Mouse (Mus musculus): ENCODE measurements around the gene Rilpl1.
"Not testable (repeated sequence)": the region's sequence is repeated elsewhere in the genome, so short reads cannot be mapped to it uniquely, and the experiment has no call there.

The Rilpl1 gene

DNA sequence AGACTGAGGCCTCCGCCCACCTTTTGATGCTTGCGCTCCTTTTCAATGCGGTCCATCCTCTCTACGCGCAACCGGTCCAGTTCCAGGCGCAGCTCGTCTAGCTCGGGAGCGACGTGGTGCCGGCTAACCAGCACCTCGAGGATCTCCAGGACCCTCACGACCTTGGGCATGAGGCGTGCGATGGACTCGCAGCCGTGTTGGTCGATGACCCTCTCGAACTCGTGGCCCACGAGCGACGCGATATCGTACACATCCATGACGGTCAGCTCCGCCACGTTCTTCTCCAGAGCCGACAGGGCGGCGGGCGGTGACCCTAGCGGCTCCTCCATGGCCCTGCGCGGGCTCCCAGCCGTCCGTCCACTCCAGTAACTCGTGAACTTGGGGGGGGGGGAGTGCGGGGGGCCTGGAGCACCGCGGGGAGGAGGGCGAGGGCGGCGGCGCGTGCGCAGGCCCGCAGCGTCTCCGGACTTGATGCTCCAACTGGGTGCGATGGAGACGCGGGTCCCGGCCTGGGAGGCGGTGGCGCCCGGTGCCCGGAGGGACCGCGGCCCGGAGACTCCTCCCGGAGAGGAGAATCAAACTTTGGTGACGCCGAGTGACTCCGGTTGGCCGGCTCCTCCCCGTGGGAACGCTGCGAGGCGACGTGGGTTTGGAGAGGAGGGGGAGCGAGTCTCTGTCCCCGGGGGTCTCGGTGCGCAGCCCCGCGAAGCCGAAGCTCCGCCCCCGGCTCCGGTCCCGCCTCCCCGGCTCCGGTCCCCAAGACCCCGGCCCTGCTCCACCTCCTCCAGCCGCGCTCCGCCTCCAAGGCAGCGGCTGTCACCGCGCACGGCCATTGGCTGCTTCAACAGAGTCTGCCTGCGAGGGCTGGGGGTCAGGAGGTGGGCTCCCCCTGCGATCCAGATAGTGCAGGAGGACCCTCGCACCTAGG lies at the start of gene Rilpl1:
Gene Rilpl1 (minus strand): TSS at position 737 of the 928 bp plus-strand sequence.
- DNase-seq (ENCODE audit: extremely low spot score, low read depth, low spot score), result no peak

DNA sequence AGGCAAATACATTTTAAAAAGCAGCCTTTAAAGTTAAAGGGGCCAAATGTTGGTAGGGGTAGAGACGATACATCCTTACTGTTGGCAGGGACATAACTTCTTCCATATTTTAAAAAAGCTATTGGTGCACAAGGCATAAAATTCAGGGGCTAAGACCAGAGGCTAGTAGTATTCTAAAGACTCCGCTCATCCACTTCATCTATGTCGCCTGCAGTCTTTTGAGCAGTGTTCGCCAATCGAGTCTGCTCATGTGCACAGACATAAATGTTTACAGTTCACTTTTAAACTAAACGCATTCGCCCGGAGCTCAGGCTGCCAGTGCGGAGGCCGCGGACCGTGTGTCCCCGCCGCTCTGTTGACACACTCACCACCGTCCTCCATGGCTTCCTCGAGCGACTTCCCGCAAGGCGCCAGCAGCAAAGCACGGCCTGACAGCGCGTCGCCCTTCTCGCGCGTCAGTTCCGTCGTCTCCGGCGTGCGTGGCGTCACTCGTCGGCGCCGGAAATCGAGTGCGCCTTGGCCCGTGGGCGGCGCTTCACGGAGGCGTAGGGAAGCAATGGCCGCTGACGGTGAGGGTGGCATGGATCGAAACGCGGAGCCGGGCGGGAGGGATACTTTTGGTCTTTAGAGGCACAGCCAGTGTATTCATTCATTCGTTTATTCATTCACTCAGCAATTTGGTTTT lies 47.6 kb upstream of the Rilpl1 start, which contains the start of the genes Eif2b1 and Gtf2h3:
Gene Eif2b1 (minus strand): TSS at position 499 of the 685 bp plus-strand sequence.
Gene Gtf2h3 (plus strand): TSS at position 508 of the 685 bp plus-strand sequence.
- DNase-seq (ENCODE audit: extremely low spot score, low read depth, low spot score), result peak; percentile 72

- DNase-seq (ENCODE audit: extremely low spot score, low read depth, low spot score), result no peak
Measured at GRCm38 (mm10) chr5:124575467-124575866, 44.3 kb upstream of the Rilpl1 start.

GRCm38 (mm10) chr5:124571068-124571467 lies 39.9 kb upstream of the Rilpl1 start:
- no peak for DNase-seq (ENCODE audit: extremely low spot score, low read depth, low spot score)

GRCm38 (mm10) chr5:124555145-124555544 lies 24.0 kb upstream of the Rilpl1 start:
- DNase-seq (ENCODE audit: extremely low spot score, low read depth, low spot score), result no peak

- no peak for DNase-seq (ENCODE audit: extremely low spot score, low read depth, low spot score)
Measured at GRCm38 (mm10) chr5:124553607-124554006, 22.4 kb upstream of the Rilpl1 start.

- peak; percentile 82 for DNase-seq (ENCODE audit: extremely low spot score, low read depth, low spot score)
Measured at GRCm38 (mm10) chr5:124552558-124553307, 21.5 kb upstream of the Rilpl1 start, which contains the start of gene Ddx55. TSS of gene Ddx55 (plus strand) at chr5:124552864.

DNA sequence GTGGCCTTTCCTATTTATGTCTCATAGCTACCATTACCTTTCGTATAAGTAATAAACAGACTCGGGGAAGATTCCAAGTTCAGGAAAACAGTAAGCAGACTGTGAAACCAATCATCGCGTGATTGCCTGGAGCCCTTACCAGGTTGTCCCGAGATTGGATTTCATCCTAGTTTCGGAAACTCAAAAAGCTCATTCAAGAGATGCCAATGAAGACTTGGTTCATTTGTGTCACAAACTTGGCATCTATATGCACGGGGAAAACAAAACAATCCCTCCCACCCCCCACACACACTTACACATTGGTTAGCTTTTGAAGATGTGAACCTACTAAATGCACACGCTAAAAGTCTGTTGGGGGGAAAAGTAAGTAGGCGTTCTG lies 20.9 kb upstream of the Rilpl1 start:
- no peak for DNase-seq (ENCODE audit: extremely low spot score, low read depth, low spot score)

- DNase-seq (ENCODE audit: extremely low spot score, low read depth, low spot score), result not testable (repeated sequence)
Measured at GRCm38 (mm10) chr5:124551349-124552093, 20.3 kb upstream of the Rilpl1 start.

- DNase-seq (ENCODE audit: extremely low spot score, low read depth, low spot score), result not testable (repeated sequence)
Measured at GRCm38 (mm10) chr5:124550737-124551136, 19.5 kb upstream of the Rilpl1 start.

- no peak for DNase-seq (ENCODE audit: extremely low spot score, low read depth, low spot score)
Measured at GRCm38 (mm10) chr5:124541602-124541973, 10.4 kb upstream of the Rilpl1 start.

GRCm38 (mm10) chr5:124540905-124541601 lies 9.9 kb upstream of the Rilpl1 start:
- no peak for DNase-seq (ENCODE audit: extremely low spot score, low read depth, low spot score)

DNA sequence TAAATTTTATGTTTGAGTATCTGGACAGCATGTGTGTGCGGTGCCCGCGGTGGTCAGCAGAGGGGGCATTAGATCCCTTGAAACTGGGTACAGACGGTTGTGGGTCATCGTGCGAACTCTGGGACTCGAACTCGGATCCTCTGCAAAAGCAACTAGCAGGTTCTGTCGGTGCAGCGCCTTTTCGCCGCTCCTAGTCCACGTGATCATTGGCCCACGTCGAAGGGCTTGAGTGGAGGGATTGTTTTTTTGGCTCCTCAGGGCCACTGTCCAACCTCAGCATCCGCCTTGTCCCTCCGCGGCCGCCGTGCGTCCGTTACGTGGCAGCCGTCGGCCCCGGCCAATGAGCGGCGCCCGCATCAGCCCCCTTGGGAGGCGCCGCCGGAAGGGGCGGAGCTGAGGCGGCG lies 9.2 kb upstream of the Rilpl1 start, which contains the start of gene Tmed2:
Gene Tmed2 (plus strand): TSS at position 313 of the 404 bp plus-strand sequence.
- DNase-seq (ENCODE audit: extremely low spot score, low read depth, low spot score), result peak; percentile 83

- no peak for DNase-seq (ENCODE audit: extremely low spot score, low read depth, low spot score)
Measured at GRCm38 (mm10) chr5:124539905-124540304, 8.7 kb upstream of the Rilpl1 start.

GRCm38 (mm10) chr5:124538813-124539792 lies 7.9 kb upstream of the Rilpl1 start:
- no peak for DNase-seq (ENCODE audit: extremely low spot score, low read depth, low spot score)

DNA sequence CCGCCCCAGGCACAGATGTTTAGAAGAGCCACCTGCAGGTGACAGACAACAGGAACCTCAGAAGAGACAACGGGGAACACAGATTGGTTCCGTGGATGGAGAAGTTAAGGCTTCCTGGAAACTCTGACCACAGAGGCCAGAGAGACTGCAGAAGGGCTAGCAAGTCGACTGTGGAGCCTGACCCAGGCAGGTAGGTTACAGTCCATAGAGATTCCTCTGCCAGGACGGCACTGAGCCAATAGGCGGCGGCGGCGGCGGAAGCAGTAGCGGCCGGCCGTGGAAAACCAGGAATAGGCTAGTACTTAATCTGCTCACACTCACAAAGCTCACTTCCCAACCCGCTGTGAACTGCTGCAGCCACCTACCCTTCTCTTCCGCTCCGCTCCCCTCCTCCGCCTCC lies 5.6 kb upstream of the Rilpl1 start:
- no peak for DNase-seq (ENCODE audit: extremely low spot score, low read depth, low spot score)

GRCm38 (mm10) chr5:124535016-124535415 lies 3.8 kb upstream of the Rilpl1 start:
- DNase-seq (ENCODE audit: extremely low spot score, low read depth, low spot score), result no peak

DNA sequence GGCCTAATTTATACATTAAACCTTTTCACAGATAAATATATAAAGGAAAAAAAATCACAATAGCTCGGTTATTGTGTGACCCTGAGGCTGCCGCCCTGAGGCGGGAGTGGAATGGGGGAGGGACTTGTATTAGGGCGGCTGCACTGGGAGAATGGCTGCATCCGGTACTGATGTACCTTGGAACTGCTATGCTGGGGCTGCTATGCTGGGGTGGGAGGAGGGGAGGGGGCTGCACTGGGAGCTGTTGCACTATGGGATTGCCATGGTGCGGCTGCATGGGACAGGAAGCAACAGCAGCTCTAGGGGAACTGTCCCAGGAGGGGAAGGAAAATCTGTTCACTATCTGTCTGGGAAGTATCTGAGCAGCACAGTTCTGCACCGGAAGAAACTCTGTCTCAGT lies 1.3 kb upstream of the Rilpl1 start:
- no peak for DNase-seq (ENCODE audit: extremely low spot score, low read depth, low spot score)

GRCm38 (mm10) chr5:124531583-124531930 lies 366 bp upstream of the Rilpl1 start:
- no peak for DNase-seq (ENCODE audit: extremely low spot score, low read depth, low spot score)

Data from hindlimb bud, embryonic 11.5 days (tissue).